Mouse (Mus musculus) stomach, postnatal 0 days (tissue): Measurements from ENCODE around the gene Flt3.

Source experiments
- CTCF ChIP-seq: IDR thresholded peaks from 2 replicates; pipeline ENCODE4 v1.5.1; 2016; ENCODE audit warnings: antibody characterized with exemption, low read depth, mild to moderate bottlenecking, moderate library complexity
- EP300 ChIP-seq: optimal IDR thresholded peaks from 2 replicates; pipeline ENCODE3; 2016; ENCODE audit warnings: antibody characterized with exemption

GRCm38 (mm10) chr5:147356260-147357055 lies 43.8 kb downstream of the Flt3 start:
- TF ChIP-seq CTCF (no peak), EP300 (no peak)
